Mouse (Mus musculus) neural tube, embryonic 10.5 days (tissue): ENCODE data around the gene Sp3.
"Not testable (repeated sequence)": the region's sequence is repeated elsewhere in the genome, so short reads cannot be mapped to it uniquely, and the experiment has no call there.

Experiments used
- DNase-seq: peaks from one replicate; pipeline ENCODE4 v3.0.0-alpha.2; 2017; ENCODE audit warnings: low spot score; ENCODE audit errors: extremely low spot score

Gene Sp3

DNA sequence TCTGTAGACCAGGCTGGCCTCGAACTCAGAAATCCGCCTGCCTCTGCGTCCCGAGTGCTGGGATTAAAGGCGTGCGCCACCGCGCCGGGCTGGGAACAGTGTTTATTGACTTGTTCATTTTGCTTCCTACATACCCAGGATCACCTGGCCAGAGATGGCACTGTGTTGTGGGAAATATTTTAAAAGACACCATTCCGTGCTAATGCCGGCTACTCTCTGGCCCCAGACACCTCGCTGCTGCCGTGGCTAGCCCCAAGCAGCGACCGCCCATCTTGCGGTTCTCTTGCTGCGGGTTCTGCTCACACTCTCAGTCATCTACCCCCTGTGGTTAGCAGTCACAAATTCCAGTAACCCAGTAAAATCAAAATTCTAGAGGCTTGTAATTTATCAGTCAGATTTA is 12.3 kb upstream of the Sp3 start:
- DNase-seq = no peak

DNA sequence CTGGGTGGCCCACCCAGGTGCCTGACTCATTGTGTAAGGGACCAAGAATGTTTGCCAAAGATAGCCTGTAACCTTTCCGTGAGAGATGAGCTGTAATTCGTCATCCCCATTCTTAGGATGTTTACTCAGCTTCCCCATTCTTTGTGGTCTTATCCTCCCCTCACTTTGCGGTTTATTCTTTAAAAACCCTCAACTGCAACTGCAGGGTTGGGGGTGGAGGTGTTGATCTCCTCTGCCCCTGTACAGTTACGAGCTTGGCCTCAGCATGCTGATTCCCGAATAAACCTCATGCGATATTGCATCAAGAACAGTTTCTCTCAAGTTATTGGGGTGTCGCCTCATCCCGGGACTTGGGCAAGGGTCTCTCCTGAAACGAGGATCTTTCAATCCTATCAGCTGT is 8.7 kb upstream of the Sp3 start:
- not testable (repeated sequence) for DNase-seq

DNA sequence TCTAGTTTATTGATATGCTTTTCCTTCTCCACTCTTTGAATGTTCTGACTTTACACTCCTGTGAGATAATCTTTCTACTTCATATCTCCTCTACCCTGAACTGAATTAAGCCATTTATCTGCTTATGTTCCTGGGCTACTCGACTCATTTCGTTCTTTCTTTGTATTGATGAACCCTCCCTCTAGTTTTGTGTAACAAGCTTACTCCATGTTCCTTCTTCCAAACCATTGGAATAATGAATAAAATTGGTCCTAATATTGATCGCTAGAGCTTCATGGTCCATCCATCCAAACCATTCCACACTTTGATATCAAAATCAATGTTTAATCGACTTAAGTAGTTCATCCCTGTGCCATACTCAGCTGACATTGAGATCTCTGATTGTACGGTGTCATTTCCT is 6.4 kb upstream of the Sp3 start, which contains the start of gene Gm11084:
TSS of gene Gm11084 (minus strand) at position 101 of the 400 bp plus-strand sequence.
- no peak for DNase-seq

DNA sequence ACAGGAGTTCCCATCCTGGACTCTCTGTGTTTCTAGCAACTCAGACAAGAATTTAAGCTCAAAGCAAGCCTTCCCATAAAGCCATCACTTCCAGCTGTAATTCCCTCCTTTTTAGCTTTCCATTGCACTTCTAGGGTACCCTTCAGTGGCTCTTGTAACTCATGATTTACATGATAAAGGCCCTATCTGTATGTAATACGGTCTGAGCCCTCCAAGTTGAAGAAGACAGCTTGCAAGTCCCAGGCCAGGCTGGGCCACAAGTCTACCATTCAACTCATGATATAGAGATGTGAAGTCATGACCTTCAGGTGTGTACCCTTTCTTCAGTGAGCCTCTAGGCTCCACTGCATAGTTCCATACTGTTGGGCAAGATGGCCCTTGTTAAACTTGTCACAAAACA is 5.3 kb upstream of the Sp3 start:
- DNase-seq = no peak

DNA sequence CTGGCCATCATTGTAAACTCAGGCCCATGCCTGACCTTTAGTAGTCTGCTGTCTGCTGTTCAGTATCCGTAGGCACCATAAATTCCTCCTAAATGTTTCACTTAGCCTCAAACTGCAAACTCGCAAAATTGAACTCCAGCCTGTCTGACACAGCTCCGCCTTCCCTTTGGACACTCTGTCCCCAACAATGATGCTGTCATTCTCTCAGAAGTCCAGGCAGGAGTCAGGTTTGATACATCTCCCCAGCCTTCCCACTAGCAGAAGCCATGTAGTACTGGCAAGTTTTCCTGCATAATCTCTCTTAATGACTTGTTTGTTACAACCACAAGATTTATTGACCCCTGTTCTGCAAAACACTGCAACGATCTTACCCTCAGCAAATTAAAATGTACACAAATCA is 4.6 kb upstream of the Sp3 start:
- DNase-seq = no peak

DNA sequence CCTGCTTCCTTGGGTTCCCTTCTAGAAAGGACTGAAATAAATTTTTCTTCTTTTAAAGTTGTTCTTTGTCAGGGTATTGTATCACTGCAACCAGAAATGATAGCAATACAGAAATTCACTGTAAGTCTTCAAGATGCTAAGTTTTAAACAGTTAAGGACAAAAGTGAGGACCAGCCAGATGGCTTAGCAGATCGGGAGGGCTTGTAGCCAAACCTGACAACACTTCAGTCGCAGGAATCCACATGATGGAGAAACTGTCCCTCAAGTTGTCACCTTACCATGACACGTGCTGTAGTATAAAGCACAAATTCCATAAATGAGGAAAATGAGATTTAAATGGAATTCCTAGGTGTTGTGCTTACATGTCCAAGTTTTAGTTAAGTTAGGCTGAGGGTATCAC is 3.0 kb upstream of the Sp3 start:
- DNase-seq = no peak

DNA sequence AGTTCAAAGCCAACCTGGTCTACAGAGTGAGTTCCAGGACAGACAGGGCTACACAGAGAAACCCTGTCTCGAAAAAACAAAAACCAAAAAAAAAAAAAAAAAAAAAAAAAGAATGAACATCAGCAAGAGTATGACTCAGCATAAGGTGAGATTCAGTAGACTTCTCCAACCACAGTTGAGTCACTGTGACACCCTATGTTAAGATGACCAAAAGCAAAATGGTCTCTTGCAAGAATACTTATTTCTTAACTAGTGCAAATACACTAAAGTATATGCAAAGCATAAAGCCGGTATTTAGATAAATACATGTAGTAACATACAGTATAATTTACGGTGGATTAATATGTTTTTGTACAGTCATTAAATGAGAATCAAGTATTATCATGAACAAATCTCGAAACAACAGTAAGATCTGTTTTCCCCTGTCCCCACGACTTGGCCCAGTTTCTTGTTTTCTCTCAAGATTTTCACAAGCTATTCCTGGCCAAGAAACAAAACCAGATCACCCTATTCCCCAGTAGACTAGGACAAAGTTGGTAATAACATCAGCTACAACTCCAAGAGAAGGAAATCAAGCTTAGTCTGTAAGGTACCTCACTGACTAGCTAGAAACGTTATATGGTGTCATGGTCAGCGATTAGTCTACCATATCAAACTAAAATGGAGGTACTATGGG is 2.0 kb upstream of the Sp3 start:
- no peak for DNase-seq

DNA sequence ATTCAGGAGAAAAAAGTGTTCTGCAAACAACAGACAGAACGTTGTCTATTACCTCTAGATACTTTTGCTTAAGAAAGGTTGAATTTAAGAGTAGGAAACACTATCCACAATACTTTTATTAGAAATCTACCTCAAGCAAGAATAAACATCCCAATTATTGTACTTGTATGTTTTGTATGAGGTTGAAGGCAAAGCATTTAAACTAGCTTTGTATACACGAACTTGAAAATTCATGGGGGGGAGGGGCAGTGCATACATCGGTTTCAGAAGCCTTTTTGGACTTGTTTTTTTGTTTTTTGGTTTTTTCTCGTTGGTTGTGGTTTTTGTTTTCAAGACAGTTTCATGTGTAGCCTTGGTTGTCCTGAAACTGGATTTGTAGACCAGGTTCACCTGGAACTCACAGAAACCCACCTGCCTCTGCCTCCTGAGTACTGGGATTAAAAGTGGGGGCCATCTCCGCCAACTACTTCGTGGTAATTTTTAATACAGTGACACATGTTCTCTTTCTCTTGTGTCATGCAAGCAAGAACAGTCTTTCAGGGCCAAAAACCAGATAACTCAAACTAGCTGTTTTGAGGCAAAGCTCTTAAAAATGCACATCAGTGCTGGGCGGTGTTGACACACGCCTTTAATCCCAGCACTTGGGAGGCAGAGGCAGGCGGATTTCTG is 1.3 kb upstream of the Sp3 start:
- DNase-seq = no peak

DNA sequence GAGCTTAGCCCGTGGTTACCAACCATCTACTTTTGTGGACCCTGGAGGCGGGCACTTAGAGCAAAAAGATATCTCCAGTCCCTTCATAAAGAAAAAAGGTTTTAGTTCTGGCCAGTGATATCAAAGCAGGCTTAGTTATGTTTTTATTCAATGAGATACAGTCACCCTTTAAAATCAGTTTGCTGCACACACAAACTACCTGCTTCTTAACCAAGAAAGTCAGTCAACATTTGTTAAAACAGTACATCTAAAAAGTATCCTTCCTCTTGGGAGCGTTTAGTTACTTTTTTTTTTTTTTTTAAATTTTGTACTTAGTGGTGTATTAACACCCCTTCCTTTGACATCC is 802 bp upstream of the Sp3 start:
- DNase-seq = no peak

DNA sequence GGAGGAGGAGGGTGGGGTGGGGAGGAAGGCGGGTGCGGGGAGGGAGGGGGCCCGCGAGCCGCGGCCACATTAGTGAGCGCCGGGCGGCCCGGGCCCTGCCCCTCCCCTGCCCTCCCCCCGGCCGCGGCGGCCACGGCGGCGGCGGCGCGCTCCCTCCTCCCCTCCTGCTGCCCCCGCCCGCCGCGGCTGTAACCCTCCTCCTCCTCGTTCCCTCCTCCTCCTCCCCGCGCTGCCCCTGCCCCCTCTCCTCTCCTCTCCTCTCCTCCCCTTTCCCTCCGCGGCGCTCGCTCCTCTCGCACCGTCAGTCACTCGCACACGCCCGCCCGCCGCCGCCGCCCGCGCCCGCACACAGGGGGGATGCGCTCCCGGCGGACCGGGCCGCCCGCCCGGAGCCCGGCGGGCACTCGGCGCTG is 581 bp downstream of the Sp3 start:
- peak; percentile 86 for DNase-seq

DNA sequence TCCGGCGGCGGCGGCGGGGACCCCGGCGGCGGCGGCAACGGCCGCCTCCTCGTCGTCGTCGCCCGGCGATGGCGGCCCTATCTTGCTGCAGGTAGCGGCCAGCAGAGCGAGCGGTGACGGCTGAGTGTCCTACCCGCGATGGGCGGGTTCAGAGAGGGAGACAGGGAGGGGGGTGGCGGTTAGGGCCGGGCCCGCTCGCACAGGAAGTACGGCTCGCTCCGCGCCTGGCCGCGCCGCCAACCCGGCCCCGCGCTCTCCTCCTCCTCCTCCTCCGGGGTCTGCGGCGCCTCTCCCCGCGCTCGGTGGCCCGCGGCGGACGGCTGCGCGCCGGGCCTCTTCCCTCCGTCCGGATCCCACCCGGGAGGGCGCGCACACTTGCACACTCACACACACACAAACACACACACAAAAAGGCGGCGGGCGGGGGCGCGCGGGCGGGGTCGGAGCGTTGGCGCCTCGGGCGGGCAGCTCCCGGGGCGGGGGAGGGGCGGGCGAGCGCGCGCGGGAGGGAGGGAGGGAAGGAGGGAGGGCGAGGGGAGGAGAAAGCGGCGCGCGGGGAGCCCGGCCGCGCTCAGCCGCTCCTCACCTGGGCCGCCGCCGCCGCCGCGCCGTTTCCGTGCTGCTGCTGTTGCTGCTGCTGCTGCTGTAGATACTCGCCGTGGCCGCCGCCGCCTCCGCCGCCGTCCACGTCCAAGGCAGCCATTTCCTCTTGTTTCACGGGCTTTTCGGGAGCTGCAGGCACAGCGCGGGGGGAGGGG is 1.2 kb downstream of the Sp3 start:
- peak; percentile 94 for DNase-seq

DNA sequence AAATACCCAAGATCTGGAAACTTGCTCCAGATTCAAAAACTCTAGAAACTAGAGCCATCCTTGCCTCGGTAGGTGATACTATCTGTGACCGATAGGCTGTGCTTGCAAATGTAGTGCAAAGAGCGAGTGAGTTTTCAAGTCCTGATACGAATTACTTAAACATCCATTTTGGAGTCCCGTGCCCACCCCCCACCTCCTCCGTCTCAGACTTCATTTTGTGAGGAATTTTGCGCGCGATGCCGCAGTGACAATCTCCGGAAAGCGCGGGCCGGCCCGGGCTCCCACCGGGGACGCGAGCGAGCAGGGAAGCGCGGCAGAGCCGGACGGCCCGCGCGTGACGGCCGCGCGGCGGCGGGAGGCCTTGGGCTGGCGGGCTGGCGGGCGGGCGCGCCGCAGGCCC is 1.8 kb downstream of the Sp3 start:
- no peak for DNase-seq

DNA sequence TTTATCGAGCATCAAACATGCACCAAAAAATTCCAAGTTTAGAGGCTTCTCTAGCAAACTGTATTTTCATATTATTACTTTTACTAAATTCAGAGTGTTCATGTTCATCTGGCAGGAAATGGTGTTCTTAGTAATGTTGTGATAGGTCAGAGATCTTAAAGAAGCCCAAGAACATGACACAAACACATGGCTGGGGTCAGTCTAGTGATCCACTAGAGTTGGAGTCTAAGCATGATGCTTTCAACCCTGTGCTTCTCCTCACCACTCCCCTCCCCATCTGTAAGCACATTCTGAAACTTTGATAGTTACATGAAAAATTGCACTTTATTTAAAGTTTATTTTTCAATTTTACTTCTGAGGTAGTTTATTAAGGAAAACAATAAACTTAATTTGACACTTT is 3.0 kb downstream of the Sp3 start:
- no peak for DNase-seq

DNA sequence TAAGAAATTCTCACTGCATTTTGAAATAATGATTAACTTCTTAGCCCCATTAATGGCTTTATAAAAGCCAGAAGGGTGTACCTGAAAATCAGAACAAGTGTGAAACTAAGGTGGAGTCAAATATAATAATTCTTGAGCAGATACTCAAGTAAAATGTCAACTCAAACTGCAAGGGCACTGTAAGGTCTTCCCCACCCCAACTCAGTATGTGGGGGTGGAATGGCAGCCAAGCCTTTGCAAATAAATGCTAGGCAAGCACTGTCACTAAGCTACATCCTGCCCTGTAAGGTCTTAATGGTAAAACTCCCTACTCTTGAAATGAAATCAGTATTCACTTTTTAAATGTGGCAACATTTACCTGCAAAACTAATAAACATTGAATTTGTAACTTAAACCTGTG is 4.2 kb downstream of the Sp3 start:
- DNase-seq = no peak

DNA sequence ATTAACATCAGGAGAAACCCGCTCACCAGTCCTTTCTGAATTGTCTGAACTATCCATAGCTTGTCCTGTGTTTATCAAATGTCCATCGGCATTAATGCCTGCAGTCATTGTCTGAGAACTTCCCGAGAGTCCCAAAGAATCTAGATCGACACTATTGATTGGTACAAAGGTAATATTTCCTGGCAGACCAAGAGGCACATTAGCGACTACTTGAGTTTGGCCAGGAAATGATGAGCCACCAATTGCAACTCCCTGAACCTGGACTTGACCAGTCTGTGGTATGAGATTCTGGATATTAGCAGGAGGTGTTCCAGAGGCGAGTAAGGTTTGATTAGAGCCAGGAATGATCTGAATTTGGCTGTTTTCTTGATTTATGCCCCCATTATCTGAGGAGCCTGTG is 9.4 kb downstream of the Sp3 start:
- no peak for DNase-seq

DNA sequence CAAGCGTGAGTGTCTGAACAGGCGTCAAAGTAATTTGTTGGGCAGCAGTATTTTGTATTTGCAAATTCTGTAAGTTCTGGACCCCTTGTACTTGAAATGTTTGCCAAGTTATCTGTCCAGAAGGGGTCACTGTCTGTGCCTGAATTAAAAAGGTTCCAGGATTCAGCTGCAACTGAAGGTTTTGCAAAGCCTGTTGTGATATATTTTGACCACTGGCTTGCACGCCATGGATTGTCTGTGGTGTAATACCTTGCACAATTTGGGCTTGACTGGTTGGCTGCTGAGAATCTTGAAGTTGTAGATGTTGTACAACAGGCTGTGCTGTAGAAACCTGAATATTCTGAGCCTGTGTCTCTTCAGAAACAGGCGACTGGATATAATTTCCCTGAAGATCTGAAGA is 9.9 kb downstream of the Sp3 start:
- DNase-seq = no peak

DNA sequence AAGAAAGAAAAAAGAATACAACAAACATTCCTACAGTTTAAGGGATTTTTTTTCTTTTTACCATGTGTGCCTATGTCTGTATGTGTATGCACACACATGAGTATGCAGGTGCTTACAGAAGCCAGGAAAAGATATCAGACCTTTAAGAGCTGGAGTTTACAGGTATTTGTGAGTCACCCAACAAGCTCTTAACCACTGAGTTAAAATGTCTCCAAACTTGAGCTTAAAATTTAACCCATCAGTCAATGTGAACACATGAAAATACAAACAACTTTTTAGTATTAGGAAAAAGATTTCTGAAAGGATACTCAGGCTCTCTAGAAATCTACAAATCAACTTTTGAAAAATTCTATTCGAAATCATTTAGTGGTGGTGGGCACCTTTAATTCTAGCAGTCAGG is 11.7 kb downstream of the Sp3 start:
- DNase-seq = no peak

DNA sequence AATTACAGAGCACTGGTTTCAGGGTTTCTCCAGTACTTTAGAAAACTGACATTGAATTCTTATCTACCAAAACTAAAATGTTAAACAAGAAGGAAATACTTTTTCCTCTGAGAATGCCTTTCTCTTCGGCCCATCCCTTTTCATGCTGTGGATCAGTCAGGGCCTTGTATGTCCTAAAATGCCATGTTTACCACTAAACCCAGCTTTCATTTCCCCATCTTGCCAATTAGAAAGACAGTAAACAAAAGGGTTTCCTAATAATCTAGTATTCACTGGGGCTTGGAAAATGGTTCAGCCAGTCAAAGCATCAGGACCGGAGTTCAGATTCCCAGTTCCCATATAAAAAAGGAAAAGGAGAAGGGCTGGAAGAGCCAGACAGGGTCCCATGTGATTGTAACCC is 14.8 kb downstream of the Sp3 start:
- DNase-seq = no peak

DNA sequence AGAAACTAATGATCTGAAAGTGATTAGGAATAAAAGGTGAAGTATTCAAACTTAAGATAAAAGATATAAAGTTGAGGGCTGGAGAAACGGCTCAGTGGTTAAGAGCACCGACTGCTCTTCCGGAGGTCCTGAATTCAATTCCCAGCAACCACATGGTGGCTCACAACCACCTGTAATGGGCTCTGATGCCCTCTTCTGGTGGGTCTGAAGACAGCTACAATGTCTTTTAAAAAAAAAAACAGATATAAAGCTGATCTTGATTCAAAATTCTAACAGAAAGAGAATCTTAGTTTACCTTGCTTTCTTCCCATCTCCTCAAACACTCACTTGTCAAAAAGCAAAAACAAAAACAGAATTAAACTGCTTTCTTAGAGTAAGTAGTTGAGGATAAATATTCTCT is 23.8 kb downstream of the Sp3 start:
- no peak for DNase-seq

DNA sequence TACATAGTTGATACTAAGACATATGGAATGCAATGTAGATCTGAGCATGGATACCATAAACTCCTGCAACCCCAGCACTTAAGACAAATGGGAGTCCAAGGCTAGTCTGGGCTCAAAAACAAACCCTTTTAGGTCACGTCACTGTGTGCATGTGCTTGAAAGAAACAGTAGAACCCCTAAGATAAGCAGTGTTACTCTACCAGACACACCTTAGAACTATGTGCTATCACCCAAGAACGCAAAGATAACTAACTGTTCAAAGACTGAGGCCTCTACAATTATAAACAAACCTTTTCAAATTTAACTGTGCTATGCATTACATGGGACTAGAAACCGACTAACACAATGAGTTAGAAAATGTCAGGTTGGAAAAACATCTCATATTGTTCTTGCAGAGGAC is 27.3 kb downstream of the Sp3 start:
- DNase-seq = no peak

DNA sequence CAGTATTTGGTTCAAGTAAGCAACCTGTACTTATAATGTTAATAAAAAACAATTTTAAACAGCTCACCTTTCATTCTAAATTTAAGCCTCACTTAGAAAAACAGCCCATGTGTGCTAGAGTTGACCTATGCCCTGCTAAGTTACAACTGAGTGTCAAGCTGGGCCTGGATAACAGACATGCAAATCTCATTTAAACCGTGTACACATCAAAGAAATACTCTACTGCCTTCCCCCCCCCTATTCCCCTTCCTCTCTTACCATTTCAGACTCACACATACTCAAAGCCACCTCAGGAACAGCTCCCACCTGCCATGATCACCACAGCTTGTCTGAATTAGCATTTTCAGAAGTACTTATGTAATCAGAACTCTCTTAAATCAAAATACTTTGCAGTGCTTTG is 44.3 kb downstream of the Sp3 start:
- DNase-seq = no peak

DNA sequence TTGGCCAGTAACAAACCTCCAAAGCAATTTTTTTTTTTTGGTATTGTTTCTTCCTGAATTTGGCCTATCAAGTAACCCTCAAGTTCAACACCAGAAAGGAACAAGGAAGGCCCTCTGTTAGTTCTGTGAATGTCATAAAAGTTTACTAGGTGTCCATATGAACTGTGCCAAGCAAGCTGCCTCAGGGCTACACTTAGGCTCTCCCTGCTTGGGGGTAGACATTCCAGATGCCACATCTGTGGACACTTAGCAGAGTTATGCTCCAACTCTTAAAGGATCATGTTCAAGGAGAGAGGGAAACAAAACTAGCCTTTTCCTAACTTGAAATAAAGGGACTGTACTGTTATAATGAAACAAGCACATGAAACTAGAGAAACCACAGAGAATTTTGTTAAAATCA is 48.1 kb downstream of the Sp3 start:
- DNase-seq = no peak

DNA sequence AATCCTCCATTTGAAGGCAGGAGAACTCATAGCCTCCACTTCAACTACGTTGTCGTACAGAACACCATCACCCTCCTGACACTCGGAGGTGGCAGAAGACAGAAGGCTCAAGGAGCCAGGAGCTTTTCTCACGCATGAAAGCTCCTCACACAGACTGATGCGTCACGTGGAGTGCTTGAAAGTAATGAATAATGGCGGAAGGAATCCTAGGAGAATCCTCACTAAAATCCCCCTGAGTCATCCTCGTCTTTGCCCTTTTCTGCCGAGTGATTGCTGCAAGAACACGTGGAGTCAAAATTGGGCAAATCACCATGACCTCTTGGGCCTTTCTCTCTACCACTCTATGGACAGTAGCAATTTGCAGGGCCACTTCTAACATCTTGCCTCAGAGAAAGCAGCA is 55.3 kb downstream of the Sp3 start:
- no peak for DNase-seq
